Mouse (Mus musculus) liver, adult 2 months (tissue): ENCODE data around the gene Scgb1a1.

Experiments used
- CTCF ChIP-seq: fragments of 200-500 bp; IDR thresholded peaks from 2 replicates; pipeline ENCODE4 v1.5.1; 2011; ENCODE audit warnings: low read depth, low read length, control low read depth
- POLR2A ChIP-seq: fragments of 200-500 bp; IDR thresholded peaks from 2 replicates; pipeline ENCODE4 v1.6.1; 2011; ENCODE audit warnings: low read length, control low read depth; ENCODE audit not compliant: insufficient read depth; ENCODE audit errors: extremely low read depth

DNA sequence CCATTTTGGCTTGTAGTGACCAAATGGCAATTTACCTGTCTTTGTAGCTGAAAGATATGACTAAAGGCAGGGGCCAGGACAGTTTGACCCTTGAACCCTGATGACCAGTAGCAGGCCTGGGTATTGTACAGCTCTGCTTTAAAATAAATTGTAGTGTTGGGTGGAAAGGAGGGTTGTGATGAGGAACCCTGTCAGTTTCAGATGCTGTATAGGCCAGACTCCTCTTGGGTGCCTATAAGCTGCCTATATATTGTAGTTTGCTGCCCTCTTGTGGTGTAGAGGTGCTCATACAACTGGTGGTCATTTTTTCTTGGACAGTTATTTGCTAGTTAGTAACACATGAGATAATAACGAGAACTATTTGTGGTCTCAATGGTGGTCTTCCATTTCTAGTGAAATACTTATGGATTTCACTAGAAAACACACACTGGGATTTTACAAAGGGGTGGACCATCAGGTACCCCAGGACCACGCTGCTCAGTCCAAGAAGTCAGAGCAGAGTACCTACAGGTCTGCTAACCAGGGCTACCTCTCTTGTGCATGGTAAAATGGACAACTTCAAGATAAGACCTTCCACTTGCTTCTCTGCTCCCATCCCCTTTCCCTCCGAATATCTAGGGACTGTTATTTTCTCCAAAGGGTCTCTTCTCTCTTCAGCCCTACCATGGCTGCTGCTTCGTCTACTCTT lies 22.6 kb upstream of the Scgb1a1 start:
- TF ChIP-seq POLR2A (no peak), CTCF (peak; percentile 20; the same call in 1 of the 2 replicates)
